Mouse (Mus musculus): ENCODE measurements around the gene Magea5. TPM values are rescaled to one million over a fixed set of nuclear protein-coding genes. Genes with fewer than 3 reads are reported as not detected.

The Magea5 gene
- polyA plus RNA-seq (2012; rRNA removed): not detected in 2 replicates

DNA sequence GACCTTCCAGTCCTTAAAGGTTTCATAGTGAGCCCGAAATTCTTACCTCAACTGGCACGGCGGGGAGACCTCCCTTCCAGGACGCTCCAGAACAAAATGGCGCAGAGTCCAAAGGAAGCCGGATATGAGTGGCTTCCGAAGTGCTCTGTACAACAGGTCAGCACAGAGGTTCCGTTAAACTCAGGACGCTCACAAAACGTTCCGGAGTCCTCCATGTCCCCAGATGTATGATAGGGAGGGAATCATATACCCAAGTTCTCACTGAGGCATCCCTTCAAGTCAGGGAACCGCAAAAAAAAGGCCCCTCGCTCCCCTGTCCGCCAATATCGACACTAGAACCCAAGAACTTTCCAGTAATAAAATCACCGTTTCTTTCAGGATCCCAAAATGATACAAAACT lies at the start of gene Magea5:
Magea5 (minus strand) TSS at position 101 of the 400 bp plus-strand sequence.

DNA sequence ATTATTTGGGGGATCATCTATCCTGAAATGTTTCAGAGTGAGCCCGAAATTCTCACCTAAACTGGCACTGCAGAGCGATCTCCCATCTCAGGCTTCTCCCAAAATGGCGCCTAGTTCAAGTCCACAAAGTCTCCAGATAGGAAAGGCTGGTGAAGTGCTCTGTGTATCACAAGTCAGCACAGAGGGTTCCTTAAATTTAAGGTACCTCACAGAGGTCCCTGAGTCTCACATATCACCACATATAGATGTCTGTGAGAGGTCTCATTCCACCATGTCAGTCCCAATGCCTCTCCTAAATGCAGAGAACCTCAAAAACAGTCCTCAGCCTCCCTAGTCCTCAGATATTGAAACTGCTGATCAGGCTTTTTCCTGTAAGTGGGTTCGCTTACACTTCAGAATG lies 30.6 kb upstream of the Magea5 start, which contains the start of gene Magea2:
Magea2 (minus strand) TSS at position 101 of the 400 bp plus-strand sequence.

DNA sequence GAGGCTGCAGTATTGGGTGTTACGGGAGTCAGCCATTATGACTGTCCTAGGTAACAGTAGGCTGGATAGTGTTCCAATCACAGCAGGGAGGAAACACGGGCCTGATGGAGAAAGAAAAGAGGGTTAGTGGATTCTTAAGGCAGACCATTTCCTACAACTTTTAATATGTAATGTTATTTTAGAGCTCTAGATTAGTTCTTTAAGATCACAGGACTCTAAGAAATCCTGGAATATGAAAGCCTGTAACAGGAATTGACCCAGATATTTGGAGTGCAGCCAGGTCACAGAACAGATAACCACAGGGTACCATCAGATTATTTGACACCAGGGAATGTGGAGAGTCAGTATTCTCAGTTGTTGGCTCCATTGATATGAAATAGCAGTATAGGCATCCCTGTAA lies 26.7 kb upstream of the Magea5 start, which contains the start of gene Magea1:
Magea1 (minus strand) TSS at position 101 of the 400 bp plus-strand sequence.

Other genes starting within 250 kb of the Magea5 start
- not detected in 2 replicates for gene Cldn34b1, start 172.9 kb downstream of the Magea5 start, polyA plus RNA-seq (2012; rRNA removed)
- not detected in 2 replicates for gene Magea6, start 127.2 kb downstream of the Magea5 start, polyA plus RNA-seq (2012; rRNA removed)
- gene Magea3, start 113.6 kb downstream of the Magea5 start, polyA plus RNA-seq (2012; rRNA removed): not detected in 2 replicates
- not detected in 2 replicates for gene Magea8, start 67.3 kb downstream of the Magea5 start, polyA plus RNA-seq (2012; rRNA removed)
- not detected in 2 replicates for gene Magea1, start 26.6 kb upstream of the Magea5 start, polyA plus RNA-seq (2012; rRNA removed)
- not detected in 2 replicates for gene Magea2, start 30.5 kb upstream of the Magea5 start, polyA plus RNA-seq (2012; rRNA removed)
- not detected in 2 replicates for gene Cldn34b2, start 65.3 kb upstream of the Magea5 start, polyA plus RNA-seq (2012; rRNA removed)
- 39.6 and 48.1 TPM in 2 replicates for gene Sat1, start 153.3 kb upstream of the Magea5 start, polyA plus RNA-seq (2012; rRNA removed)
- 18.7 and 22.7 TPM in 2 replicates for gene Acot9, start 199.3 kb upstream of the Magea5 start, polyA plus RNA-seq (2012; rRNA removed)